Mouse (Mus musculus) intestine, postnatal 0 days (tissue): ENCODE measurements around the gene Wdr59. TPM values are rescaled to one million over a fixed set of nuclear protein-coding genes. Genes with fewer than 3 reads are reported as not detected.

ENCODE experiments used
- ATAC-seq: fragments of 200-750 bp; cut with Nextera tagmentation; 2 replicates; pipeline ENCODE4 v1.8.0; 2017; ENCODE audit warnings: mild to moderate bottlenecking, moderate TSS enrichment, moderate library complexity
- H3K27ac ChIP-seq: fragments of 300-500 bp; sonication (generic); 2 replicates; pipeline ENCODE4 v1.5.1; 2014; ENCODE audit warnings: mild to moderate bottlenecking, low read depth, low read length, moderate library complexity
- H3K27me3 ChIP-seq: fragments of 300-500 bp; sonication (generic); replicated peaks from 2 replicates; pipeline ENCODE4 v1.6.1; 2014; ENCODE audit warnings: low read length, mixed read lengths; ENCODE audit not compliant: control insufficient read depth, insufficient read depth
- H3K36me3 ChIP-seq: fragments of 300-500 bp; sonication (generic); 2 replicates; pipeline ENCODE4 v1.6.1; 2014; ENCODE audit warnings: mild to moderate bottlenecking, moderate library complexity; ENCODE audit not compliant: control insufficient read depth, insufficient read depth
- H3K4me1 ChIP-seq: fragments of 300-500 bp; sonication (generic); replicated peaks from 2 replicates; pipeline ENCODE4 v1.6.1; 2014; ENCODE audit warnings: antibody characterized with exemption, low read length, mixed read lengths; ENCODE audit not compliant: control insufficient read depth, insufficient read depth
- H3K4me2 ChIP-seq: fragments of 300-500 bp; sonication (generic); replicated peaks from 2 replicates; pipeline ENCODE4 v1.6.1; 2014; ENCODE audit warnings: low read depth, mild to moderate bottlenecking, moderate library complexity
- H3K4me3 ChIP-seq: fragments of 300-500 bp; sonication (generic); 2 replicates; pipeline ENCODE4 v1.5.1; 2014; ENCODE audit warnings: low read depth, low read length
- H3K9ac ChIP-seq: fragments of 300-500 bp; sonication (generic); 2 replicates; pipeline ENCODE4 v1.6.1; 2014; ENCODE audit warnings: mild to moderate bottlenecking, low read depth, low read length
- H3K9me3 ChIP-seq: fragments of 300-500 bp; sonication (generic); 2 replicates; pipeline ENCODE4 v1.6.1; 2016; ENCODE audit warnings: mixed run types; ENCODE audit not compliant: control insufficient read depth
- CTCF ChIP-seq: sonication (generic); IDR thresholded peaks from 2 replicates; pipeline ENCODE4 v1.5.1; 2016; ENCODE audit warnings: low read depth, mild to moderate bottlenecking, control low read depth, antibody characterized with exemption, moderate library complexity
- WGBS: fragments of 180-500 bp; shearing (Covaris S2); extraction: QIAGEN DNeasy Blood & Tissue Kit; methylation state at CpG from one replicate; pipeline ENCODE4 v1.1.7; 2014; 5-methylcytosine and 5-hydroxymethylcytosine counted together
- polyA plus RNA-seq: library from polyadenylated mRNA; unstranded; fragments of >200 nt; fragmentation: Nextera tagmentation; extraction: Ambion mirVana; gene quantifications from 2 replicates; pipeline ENCODE4 v1.2.1, GENCODE M21; 2015

Gene Wdr59
- polyA plus RNA-seq, 1 experiment from 2014 or later, result 1.3 TPM

GRCm38 (mm10) chr8:111543712-111544380 lies 22.0 kb upstream of the Wdr59 start:
- H3K9me3 ChIP-seq, result no peaks in the 10 kb centered on the region
- H3K36me3 ChIP-seq, result no peaks in the 10 kb centered on the region
- H3K4me2 ChIP-seq, result no peak overlapping the region
- H3K4me1 ChIP-seq, result peaks cover 3% of the 10 kb centered on the region; the same call in 1 of the 2 replicates
- WGBS, result 90% methylated on average over 9 of the region's 9 CpGs
- no peak overlapping the region for H3K4me3 ChIP-seq
- ATAC-seq, result no peak
- no peak overlapping the region for H3K9ac ChIP-seq
- peak; percentile 21 for TF ChIP-seq CTCF
- no peaks in the 10 kb centered on the region for H3K27me3 ChIP-seq
- H3K27ac ChIP-seq, result no peak overlapping the region

- no peak overlapping the region for H3K9ac ChIP-seq
- no peak for TF ChIP-seq CTCF
- H3K4me2 ChIP-seq, result peak overlapping the region; percentile 17
- H3K27me3 ChIP-seq, result no peaks in the 10 kb centered on the region
- no peak overlapping the region for H3K4me3 ChIP-seq
- H3K9me3 ChIP-seq, result no peaks in the 10 kb centered on the region
- no peak for ATAC-seq
- peaks cover 6% of the 10 kb centered on the region; the same call in 1 of the 2 replicates for H3K4me1 ChIP-seq
- H3K27ac ChIP-seq, result no peak overlapping the region
- WGBS, result 60% methylated on average over 10 of the region's 10 CpGs
- no peaks in the 10 kb centered on the region for H3K36me3 ChIP-seq
Observed at GRCm38 (mm10) chr8:111539422-111540076, 17.7 kb upstream of the Wdr59 start.

- no peak for TF ChIP-seq CTCF
- Histone ChIP-seq H3K9ac (no peak overlapping the region), H3K4me2 (peak overlapping the region; percentile 89), H3K27ac (no peak overlapping the region), H3K27me3 (no peaks in the 10 kb centered on the region), H3K9me3 (no peaks in the 10 kb centered on the region), H3K36me3 (no peaks in the 10 kb centered on the region), H3K4me1 (peaks cover 6% of the 10 kb centered on the region; the same call in 1 of the 2 replicates), H3K4me3 (peak overlapping the region; percentile 79)
- WGBS, result 37% methylated on average over 2 of the region's 2 CpGs
- ATAC-seq, result no peak
Observed at GRCm38 (mm10) chr8:111538194-111538593, 16.3 kb upstream of the Wdr59 start.

- Histone ChIP-seq H3K9me3 (no peaks in the 10 kb centered on the region), H3K4me3 (peak overlapping the region; percentile 79), H3K9ac (peak overlapping the region; percentile 83; the same call in 1 of the 2 replicates), H3K36me3 (no peaks in the 10 kb centered on the region), H3K27me3 (no peaks in the 10 kb centered on the region), H3K4me2 (peak overlapping the region; percentile 89), H3K4me1 (peaks cover 6% of the 10 kb centered on the region; the same call in 1 of the 2 replicates), H3K27ac (no peak overlapping the region)
- 13% methylated on average over 8 of the region's 8 CpGs for WGBS
- TF ChIP-seq CTCF, result no peak
- no peak for ATAC-seq
Observed at GRCm38 (mm10) chr8:111537765-111538158, 15.9 kb upstream of the Wdr59 start.

- Histone ChIP-seq H3K4me3 (peak overlapping the region; percentile 79), H3K27ac (peak overlapping the region; percentile 82), H3K9ac (peak overlapping the region; percentile 83), H3K9me3 (no peaks in the 10 kb centered on the region), H3K4me2 (peak overlapping the region; percentile 89), H3K36me3 (no peaks in the 10 kb centered on the region), H3K27me3 (no peaks in the 10 kb centered on the region), H3K4me1 (peaks cover 6% of the 10 kb centered on the region; the same call in 1 of the 2 replicates)
- under 1% methylated on average over 64 of the region's 64 CpGs for WGBS
- ATAC-seq, result peak; percentile 24
- no peak for TF ChIP-seq CTCF
Observed at GRCm38 (mm10) chr8:111536978-111537764, 15.3 kb upstream of the Wdr59 start.
